Mouse (Mus musculus) liver, embryonic 16.5 days (tissue): ENCODE data around the gene Csrnp3. TPM values are rescaled to one million over a fixed set of nuclear protein-coding genes. Genes with fewer than 3 reads are reported as not detected.
"Not testable (repeated sequence)": the region's sequence is repeated elsewhere in the genome, so short reads cannot be mapped to it uniquely, and the experiment has no call there.

Source experiments
- ATAC-seq: fragments of 200-750 bp; cut with Nextera tagmentation; 2 replicates; pipeline ENCODE4 v1.8.0; 2017; ENCODE audit warnings: low read depth, mild to moderate bottlenecking, moderate number of reproducible peaks, moderate library complexity
- H3K27ac ChIP-seq: fragments of 300-500 bp; sonication (generic); 2 replicates; pipeline ENCODE4 v1.5.1; 2014; ENCODE audit warnings: mild to moderate bottlenecking, low read length
- H3K27me3 ChIP-seq: fragments of 300-500 bp; sonication (generic); 2 replicates; pipeline ENCODE4 v1.6.1; 2014; ENCODE audit warnings: low read depth, low read length, mixed read lengths; ENCODE audit not compliant: control insufficient read depth, insufficient read depth
- H3K36me3 ChIP-seq: fragments of 300-500 bp; sonication (generic); 2 replicates; pipeline ENCODE4 v1.6.1; 2014; ENCODE audit warnings: mild to moderate bottlenecking; ENCODE audit not compliant: control insufficient read depth, insufficient read depth
- H3K4me1 ChIP-seq: fragments of 300-500 bp; sonication (generic); 2 replicates; pipeline ENCODE4 v1.6.1; 2014; ENCODE audit warnings: low read depth, low read length, mixed read lengths; ENCODE audit not compliant: control insufficient read depth
- H3K4me2 ChIP-seq: fragments of 300-500 bp; sonication (generic); 2 replicates; pipeline ENCODE4 v1.6.1; 2014; ENCODE audit warnings: low read depth, low read length, mixed read lengths
- H3K4me3 ChIP-seq: fragments of 300-500 bp; sonication (generic); 2 replicates; pipeline ENCODE4 v1.5.1; 2014; ENCODE audit warnings: low read depth, mild to moderate bottlenecking, low read length
- H3K9ac ChIP-seq: fragments of 300-500 bp; sonication (generic); 2 replicates; pipeline ENCODE4 v1.6.1; 2014; ENCODE audit warnings: low read depth, low read length
- H3K9me3 ChIP-seq: fragments of 300-500 bp; sonication (generic); replicated peaks from 2 replicates; pipeline ENCODE4 v1.6.1; 2016; ENCODE audit warnings: low read length; ENCODE audit not compliant: control insufficient read depth
- WGBS: fragments of 180-500 bp; shearing (Covaris S2); extraction: QIAGEN DNeasy Blood & Tissue Kit; methylation state at CpG from one replicate; pipeline ENCODE4 v1.1.7; 2014; ENCODE audit not compliant: insufficient replicate concordance; 5-methylcytosine and 5-hydroxymethylcytosine counted together
- polyA plus RNA-seq: library from polyadenylated mRNA; unstranded; fragments of >200 nt; fragmentation: Nextera tagmentation; extraction: Ambion mirVana; gene quantifications from 2 replicates; pipeline ENCODE4 v1.2.1, GENCODE M21; 2015

The Csrnp3 gene
- 0.04 TPM in 1 of 2 replicates, not detected in the other for polyA plus RNA-seq

GRCm38 (mm10) chr2:65845551-65845950 lies at the start of gene Csrnp3:
TSS of gene Csrnp3 (plus strand) at chr2:65845767.
- H3K9ac ChIP-seq, result no peak within 1 kb of the TSS
- H3K4me2 ChIP-seq, result peak within 1 kb of the TSS; percentile 23
- ATAC-seq, result no peak
- no peaks in the 10 kb centered on the region; the same call in 1 of the 2 replicates for H3K4me1 ChIP-seq
- 5% methylated on average over 6 of the region's 6 CpGs for WGBS
- H3K27me3 ChIP-seq, result peaks cover 14% of the 10 kb centered on the region
- peak within 1 kb of the TSS; percentile 2; the same call in 1 of the 2 replicates for H3K4me3 ChIP-seq
- no peaks in the 10 kb centered on the region for H3K9me3 ChIP-seq
- no peak within 1 kb of the TSS for H3K27ac ChIP-seq
- H3K36me3 ChIP-seq, result no peaks in the 10 kb centered on the region

GRCm38 (mm10) chr2:65801054-65801709 lies 44.4 kb upstream of the Csrnp3 start:
- 53% methylated on average over 1 of the region's 1 CpGs for WGBS
- Histone ChIP-seq H3K27ac (peak overlapping the region; percentile 91), H3K9ac (peak overlapping the region; percentile 45; the same call in 1 of the 2 replicates), H3K9me3 (peaks cover 4% of the 10 kb centered on the region), H3K4me3 (no peak overlapping the region), H3K4me2 (peak overlapping the region; percentile 65), H3K36me3 (no peaks in the 10 kb centered on the region), H3K4me1 (peaks cover 9% of the 10 kb centered on the region), H3K27me3 (no peaks in the 10 kb centered on the region)
- peak; percentile 99 for ATAC-seq

- Histone ChIP-seq H3K27ac (no peak overlapping the region), H3K36me3 (no peaks in the 10 kb centered on the region), H3K4me1 (peaks cover 2% of the 10 kb centered on the region; the same call in 1 of the 2 replicates), H3K27me3 (no peaks in the 10 kb centered on the region), H3K9me3 (no peaks in the 10 kb centered on the region), H3K4me3 (no peak overlapping the region), H3K4me2 (no peak overlapping the region), H3K9ac (no peak overlapping the region)
- WGBS, result 62% methylated on average over 6 of the region's 6 CpGs
- peak; percentile 52; the same call in 1 of the 2 replicates for ATAC-seq
These were observed 39.0 kb upstream of the Csrnp3 start for GRCm38 (mm10) chr2:65806556-65806955.

DNA sequence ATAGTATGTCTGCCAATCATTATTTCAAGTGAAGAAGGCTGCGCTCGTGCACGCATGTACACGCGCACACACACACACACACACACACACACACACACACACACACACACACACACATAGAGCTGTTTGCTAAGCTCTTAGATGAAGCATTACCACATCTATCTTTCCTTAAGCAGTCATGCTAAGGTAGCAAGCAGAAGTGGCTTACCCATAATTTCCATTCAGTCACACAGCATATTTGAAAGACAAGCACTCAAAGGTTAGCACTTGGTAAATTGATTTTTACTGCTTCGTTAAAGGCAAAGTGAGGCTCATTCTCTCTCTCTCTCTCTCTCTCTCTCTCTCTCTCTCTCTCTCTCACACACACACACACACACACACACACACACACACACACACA lies 34.4 kb upstream of the Csrnp3 start:
- not testable (repeated sequence) for H3K27me3 ChIP-seq, H3K9ac ChIP-seq, H3K36me3 ChIP-seq, H3K27ac ChIP-seq, H3K4me3 ChIP-seq, H3K9me3 ChIP-seq, H3K4me2 ChIP-seq, ATAC-seq, H3K4me1 ChIP-seq
- 74% methylated on average over 6 of the region's 6 CpGs for WGBS

DNA sequence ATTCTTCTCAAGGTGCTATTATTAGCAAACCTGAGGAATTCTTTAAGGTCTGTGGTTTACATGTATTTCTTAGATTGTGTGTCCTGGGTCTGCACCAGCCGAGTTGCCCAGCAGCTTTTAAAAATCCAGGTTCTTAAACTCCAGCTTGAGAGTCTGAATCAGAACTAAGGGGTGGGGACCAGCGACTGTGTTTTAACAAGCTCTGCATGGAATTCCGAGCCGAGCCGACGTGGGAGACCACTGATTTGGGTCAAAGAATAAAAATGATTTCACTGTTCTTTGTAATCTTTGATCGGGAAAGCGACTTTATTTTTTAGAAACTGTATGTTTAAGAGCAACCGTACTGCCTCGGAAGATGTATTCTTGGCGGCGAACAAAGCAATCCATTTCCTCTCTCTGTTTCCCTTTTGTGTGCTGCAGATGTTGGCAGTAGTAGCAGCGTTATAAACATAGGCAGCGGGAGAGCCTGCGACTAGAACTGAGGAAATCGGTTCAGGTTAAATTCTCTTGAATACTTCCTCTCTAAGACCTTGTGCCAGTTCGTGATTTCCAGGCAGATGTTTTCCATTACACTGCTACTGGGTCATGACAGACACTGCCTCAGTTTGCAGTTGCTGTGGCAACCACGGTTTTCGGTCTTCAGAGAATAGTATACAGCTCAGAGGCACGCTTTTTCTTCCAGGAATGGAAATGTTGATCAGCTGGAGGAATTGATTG lies 27.3 kb upstream of the Csrnp3 start:
- 0 out of 2 replicates have a peak overlapping the region, but pooled peaks have one; percentile 0 for H3K4me3 ChIP-seq
- H3K27me3 ChIP-seq, result no peaks in the 10 kb centered on the region
- peak overlapping the region; percentile 26 for H3K4me2 ChIP-seq
- 20% methylated on average over 20 of the region's 20 CpGs for WGBS
- no peak overlapping the region for H3K27ac ChIP-seq
- H3K4me1 ChIP-seq, result peaks cover 21% of the 10 kb centered on the region
- ATAC-seq, result no peak
- no peak overlapping the region for H3K9ac ChIP-seq
- H3K36me3 ChIP-seq, result no peaks in the 10 kb centered on the region
- no peaks in the 10 kb centered on the region for H3K9me3 ChIP-seq

DNA sequence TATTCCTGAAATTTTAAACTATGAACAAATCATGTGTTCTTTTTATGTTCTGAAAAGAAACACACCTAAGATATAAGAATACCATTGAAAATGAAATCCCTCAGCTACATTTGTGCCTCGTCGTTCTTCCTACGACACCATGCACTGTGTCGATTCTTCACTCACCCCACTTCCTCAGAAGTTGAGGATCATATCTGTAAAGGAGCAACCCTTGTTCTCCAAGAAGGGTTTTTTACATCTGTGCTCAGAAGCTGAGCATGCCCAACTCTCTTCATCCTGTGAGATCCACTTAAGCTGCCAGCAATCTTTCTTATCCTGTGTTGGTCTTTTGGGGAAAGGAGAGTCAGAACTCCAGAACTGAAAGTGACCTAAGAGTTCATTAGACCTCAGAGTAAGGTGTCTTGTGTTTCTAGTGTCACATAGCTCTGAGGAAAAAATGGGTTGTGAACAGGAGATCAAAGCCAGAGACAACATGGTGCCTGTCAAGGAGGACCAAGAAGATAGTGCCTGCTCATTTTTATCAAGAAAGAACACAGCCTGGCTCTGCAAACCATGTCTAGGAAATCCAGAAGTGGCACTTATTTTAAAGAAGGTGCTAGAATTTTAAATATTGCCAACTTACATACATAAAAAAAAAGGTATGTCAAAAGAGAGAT lies 25.3 kb upstream of the Csrnp3 start:
- H3K27me3 ChIP-seq, result no peaks in the 10 kb centered on the region
- no peaks in the 10 kb centered on the region for H3K36me3 ChIP-seq
- H3K4me3 ChIP-seq, result no peak overlapping the region
- peaks cover 21% of the 10 kb centered on the region for H3K4me1 ChIP-seq
- H3K9ac ChIP-seq, result peak overlapping the region; percentile 42; the same call in 1 of the 2 replicates
- H3K27ac ChIP-seq, result peak overlapping the region; percentile 95
- H3K4me2 ChIP-seq, result peak overlapping the region; percentile 52
- 55% methylated on average over 4 of the region's 4 CpGs for WGBS
- peak; percentile 95 for ATAC-seq
- no peaks in the 10 kb centered on the region for H3K9me3 ChIP-seq

DNA sequence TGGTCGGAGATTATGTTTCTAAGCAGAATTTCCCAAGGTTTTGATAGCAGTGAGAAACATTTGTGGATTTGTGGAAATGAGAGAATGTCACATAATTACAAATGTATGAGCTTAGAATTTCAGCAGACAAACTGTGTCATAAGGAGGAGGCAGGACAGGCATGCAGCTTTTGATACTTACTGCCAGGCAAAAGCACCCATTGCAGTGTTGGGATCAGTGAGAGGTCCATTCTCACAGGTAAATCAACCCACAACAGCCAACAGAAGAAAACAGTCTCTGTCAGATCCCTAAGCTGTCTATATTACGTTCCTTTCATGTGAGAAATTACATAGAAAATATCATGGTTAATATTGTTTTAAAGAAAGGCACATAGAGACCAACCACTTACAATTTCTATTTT lies 19.3 kb upstream of the Csrnp3 start:
- Histone ChIP-seq H3K9ac (no peak overlapping the region), H3K9me3 (no peaks in the 10 kb centered on the region), H3K4me3 (no peak overlapping the region), H3K4me1 (peaks cover 9% of the 10 kb centered on the region), H3K36me3 (no peaks in the 10 kb centered on the region), H3K27me3 (no peaks in the 10 kb centered on the region), H3K4me2 (no peak overlapping the region), H3K27ac (no peak overlapping the region)
- no peak for ATAC-seq
- 60% methylated on average over 2 of the region's 2 CpGs for WGBS

GRCm38 (mm10) chr2:65826801-65827200 lies 18.8 kb upstream of the Csrnp3 start:
- 76% methylated on average over 6 of the region's 6 CpGs for WGBS
- Histone ChIP-seq H3K4me1 (peaks cover 5% of the 10 kb centered on the region), H3K9me3 (no peaks in the 10 kb centered on the region), H3K4me2 (no peak overlapping the region), H3K27me3 (no peaks in the 10 kb centered on the region), H3K27ac (no peak overlapping the region), H3K9ac (no peak overlapping the region), H3K36me3 (no peaks in the 10 kb centered on the region), H3K4me3 (no peak overlapping the region)
- ATAC-seq, result no peak
